Mouse (Mus musculus) forebrain, embryonic 12.5 days (tissue): ENCODE measurements around the gene Zdhhc1. TPM values are rescaled to one million over a fixed set of nuclear protein-coding genes. Genes with fewer than 3 reads are reported as not detected.

Source experiments
- ATAC-seq: fragments of 200-750 bp; cut with Nextera tagmentation; 2 replicates; pipeline ENCODE4 v1.8.0; 2017; ENCODE audit warnings: moderate TSS enrichment; ENCODE audit not compliant: low FRiP score
- H3K27ac ChIP-seq: fragments of 300-500 bp; sonication (generic); 2 replicates; pipeline ENCODE4 v1.5.1; 2016; ENCODE audit warnings: mild to moderate bottlenecking
- H3K27me3 ChIP-seq: fragments of 300-500 bp; sonication (generic); 2 replicates; pipeline ENCODE4 v1.6.1; 2016; ENCODE audit warnings: mild to moderate bottlenecking
- H3K36me3 ChIP-seq: fragments of 300-500 bp; sonication (generic); replicated peaks from 2 replicates; pipeline ENCODE4 v1.6.1; 2016; ENCODE audit warnings: mild to moderate bottlenecking
- H3K4me1 ChIP-seq: fragments of 300-500 bp; sonication (generic); 2 replicates; pipeline ENCODE4 v1.6.1; 2016
- H3K4me2 ChIP-seq: fragments of 300-500 bp; sonication (generic); 2 replicates; pipeline ENCODE4 v1.6.1; 2016; ENCODE audit warnings: mild to moderate bottlenecking, moderate library complexity
- H3K4me3 ChIP-seq: fragments of 300-500 bp; sonication (generic); replicated peaks from 2 replicates; pipeline ENCODE4 v1.5.1; 2016; ENCODE audit warnings: mild to moderate bottlenecking
- H3K9ac ChIP-seq: fragments of 300-500 bp; sonication (generic); 2 replicates; pipeline ENCODE4 v1.6.1; 2016; ENCODE audit warnings: mild to moderate bottlenecking
- H3K9me3 ChIP-seq: fragments of 300-500 bp; sonication (generic); 2 replicates; pipeline ENCODE4 v1.6.1; 2016
- WGBS: fragments of 180-500 bp; shearing (Covaris S2); methylation state at CpG from one replicate; pipeline ENCODE4 v1.1.7; 2016; 5-methylcytosine and 5-hydroxymethylcytosine counted together
- polyA plus RNA-seq: library from polyadenylated mRNA; unstranded; fragments of >200 nt; fragmentation: Nextera tagmentation; extraction: Ambion mirVana; gene quantifications from 2 replicates; pipeline ENCODE4 v1.2.1, GENCODE M21; 2016

Gene Zdhhc1
- polyA plus RNA-seq, 1 experiment from 2014 or later = 26.1 TPM

GRCm38 (mm10) chr8:105514194-105514593, 17.5 kb upstream of the Zdhhc1 start:
- peaks cover 37% of the 10 kb centered on the region for H3K27me3 ChIP-seq
- 89% methylated on average over 6 of the region's 6 CpGs for WGBS
- H3K27ac ChIP-seq = no peak overlapping the region
- no peaks in the 10 kb centered on the region for H3K36me3 ChIP-seq
- no peak overlapping the region for H3K4me2 ChIP-seq
- H3K4me3 ChIP-seq = no peak overlapping the region
- H3K9ac ChIP-seq = no peak overlapping the region
- H3K9me3 ChIP-seq = no peaks in the 10 kb centered on the region
- peaks cover 26% of the 10 kb centered on the region for H3K4me1 ChIP-seq
- no peak for ATAC-seq

- no peak for ATAC-seq
Observed at GRCm38 (mm10) chr8:105509997-105510735, 13.5 kb upstream of the Zdhhc1 start.

DNA sequence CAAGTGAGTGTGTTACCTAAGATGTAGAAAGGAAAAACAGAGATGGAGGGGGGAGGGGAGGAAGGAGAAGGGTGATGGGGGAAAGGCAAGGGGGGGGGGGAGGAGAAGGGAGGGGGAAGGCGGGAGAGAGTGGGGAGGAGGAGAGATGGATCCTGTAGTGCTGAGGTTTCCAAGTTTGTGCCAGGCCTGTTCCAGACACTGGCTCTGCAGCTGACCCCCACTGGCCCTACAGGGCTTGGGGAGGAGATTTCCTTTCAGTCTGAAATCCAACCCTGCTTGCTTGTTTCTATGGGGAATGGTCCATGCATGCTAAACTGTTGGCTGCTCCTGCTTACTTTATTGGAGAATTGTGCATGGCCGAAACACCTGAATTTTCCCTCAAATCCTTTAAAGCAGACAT, 12.1 kb upstream of the Zdhhc1 start:
- Histone ChIP-seq H3K4me1 (peaks cover 11% of the 10 kb centered on the region), H3K36me3 (no peaks in the 10 kb centered on the region), H3K27me3 (peaks cover under 1% of the 10 kb centered on the region; the same call in 1 of the 2 replicates), H3K4me2 (no peak overlapping the region), H3K9ac (no peak overlapping the region), H3K4me3 (no peak overlapping the region), H3K9me3 (no peaks in the 10 kb centered on the region), H3K27ac (no peak overlapping the region)
- no peak for ATAC-seq
- 24% methylated on average over 2 of the region's 2 CpGs for WGBS

More at GRCm38 (mm10) chr8:105509997-105510735, 13.5 kb upstream of the Zdhhc1 start:
- 66% methylated on average over 12 of the region's 12 CpGs for WGBS
- H3K36me3 ChIP-seq = no peaks in the 10 kb centered on the region
- H3K4me3 ChIP-seq = no peak overlapping the region
- peaks cover 11% of the 10 kb centered on the region for H3K4me1 ChIP-seq
- no peak overlapping the region for H3K4me2 ChIP-seq
- H3K27me3 ChIP-seq = peaks cover 10% of the 10 kb centered on the region
- H3K27ac ChIP-seq = no peak overlapping the region
- H3K9ac ChIP-seq = no peak overlapping the region
- no peaks in the 10 kb centered on the region for H3K9me3 ChIP-seq

GRCm38 (mm10) chr8:105506977-105507376, 10.3 kb upstream of the Zdhhc1 start:
- H3K4me2 ChIP-seq = no peak overlapping the region
- 79% methylated on average over 6 of the region's 6 CpGs for WGBS
- H3K27me3 ChIP-seq = no peaks in the 10 kb centered on the region
- H3K4me1 ChIP-seq = peaks cover 11% of the 10 kb centered on the region
- H3K27ac ChIP-seq = no peak overlapping the region
- no peaks in the 10 kb centered on the region for H3K9me3 ChIP-seq
- no peak overlapping the region for H3K4me3 ChIP-seq
- H3K9ac ChIP-seq = no peak overlapping the region
- no peaks in the 10 kb centered on the region for H3K36me3 ChIP-seq
- no peak for ATAC-seq

DNA sequence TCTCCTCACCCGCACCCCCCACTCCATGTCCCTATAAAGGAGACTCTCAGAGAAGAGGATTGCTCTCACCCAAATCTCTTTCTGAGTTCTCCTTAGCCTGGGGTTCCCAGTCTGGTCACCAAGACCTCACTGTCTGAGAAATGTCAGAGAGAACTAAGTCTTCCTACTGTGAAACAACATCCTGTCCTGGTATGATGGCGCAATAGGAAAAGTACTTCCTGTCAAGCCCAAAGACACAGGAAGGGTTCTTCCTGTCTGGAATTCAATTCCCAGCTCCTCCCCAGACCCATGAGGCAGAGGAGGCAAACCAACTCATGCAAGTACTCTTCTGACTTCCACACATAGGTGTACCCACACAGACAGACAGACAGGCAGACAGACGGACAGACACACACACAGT, 7.9 kb upstream of the Zdhhc1 start:
- 92% methylated on average over 3 of the region's 3 CpGs for WGBS
- Histone ChIP-seq H3K9me3 (no peaks in the 10 kb centered on the region), H3K4me3 (no peak overlapping the region), H3K9ac (no peak overlapping the region), H3K36me3 (no peaks in the 10 kb centered on the region), H3K4me1 (peaks cover 11% of the 10 kb centered on the region), H3K27ac (no peak overlapping the region), H3K4me2 (no peak overlapping the region), H3K27me3 (no peaks in the 10 kb centered on the region)
- ATAC-seq = no peak

- 74% methylated on average over 12 of the region's 12 CpGs for WGBS
- Histone ChIP-seq H3K4me2 (no peak overlapping the region), H3K9ac (no peak overlapping the region), H3K36me3 (no peaks in the 10 kb centered on the region), H3K4me1 (peaks cover 22% of the 10 kb centered on the region), H3K27ac (no peak overlapping the region), H3K27me3 (peaks cover 4% of the 10 kb centered on the region), H3K4me3 (no peak overlapping the region), H3K9me3 (no peaks in the 10 kb centered on the region)
- ATAC-seq = no peak
Observed at GRCm38 (mm10) chr8:105499787-105500186, 3.1 kb upstream of the Zdhhc1 start.

DNA sequence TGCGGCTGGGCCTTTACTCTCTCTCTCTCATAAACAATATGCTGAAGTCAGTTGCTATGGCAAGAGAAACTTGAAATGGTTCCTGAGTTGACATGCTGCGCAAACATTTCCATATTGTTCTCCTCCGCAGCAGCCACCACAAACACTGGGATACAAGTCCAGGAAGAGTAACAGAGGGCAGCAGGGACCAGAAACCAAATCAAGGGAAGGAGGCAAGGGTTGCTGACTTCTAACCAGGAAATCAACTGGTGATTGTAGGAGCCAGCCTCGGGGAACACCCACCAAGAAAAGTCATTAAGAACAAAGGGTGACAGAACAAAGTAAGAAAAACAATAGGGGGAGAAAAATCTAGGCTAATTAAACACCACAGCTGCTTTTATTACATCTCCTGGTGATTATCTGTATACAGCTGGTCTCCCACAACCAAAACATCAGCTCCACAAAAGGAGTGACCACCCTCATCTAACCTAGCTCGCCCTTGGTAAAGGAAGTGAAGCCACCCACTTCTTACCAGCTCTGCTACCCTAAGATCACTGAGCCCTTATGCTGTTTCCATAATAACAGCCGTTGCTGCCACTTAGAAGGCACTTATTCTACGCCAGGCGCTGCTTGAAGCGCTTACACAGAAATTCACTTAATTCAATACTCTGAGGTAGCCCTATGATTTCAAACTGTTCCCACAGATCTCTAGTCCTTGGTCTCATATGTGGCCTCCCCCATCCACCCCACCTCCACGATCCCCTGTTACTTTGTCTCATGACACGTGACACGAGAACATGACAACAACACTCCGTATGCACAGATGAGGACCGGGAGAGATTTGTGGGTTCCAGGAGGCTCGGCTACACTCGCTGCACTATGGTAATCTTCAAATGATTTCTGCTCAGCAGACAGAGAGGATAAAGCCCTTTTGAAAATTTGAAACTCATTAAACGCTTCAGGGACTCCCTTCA, 1.1 kb downstream of the Zdhhc1 start:
- no peak for ATAC-seq
- Histone ChIP-seq H3K4me3 (peak overlapping the region; percentile 81), H3K36me3 (no peaks in the 10 kb centered on the region), H3K9ac (peak overlapping the region; percentile 89), H3K9me3 (no peaks in the 10 kb centered on the region), H3K27me3 (peaks cover 4% of the 10 kb centered on the region), H3K4me1 (peaks cover 22% of the 10 kb centered on the region), H3K27ac (no peak overlapping the region), H3K4me2 (peak overlapping the region; percentile 92)
- WGBS = 28% methylated on average over 17 of the region's 17 CpGs

GRCm38 (mm10) chr8:105494566-105494965, 2.1 kb downstream of the Zdhhc1 start:
- 83% methylated on average over 3 of the region's 3 CpGs for WGBS
- Histone ChIP-seq H3K27ac (no peak overlapping the region), H3K27me3 (peaks cover 4% of the 10 kb centered on the region), H3K9me3 (no peaks in the 10 kb centered on the region), H3K4me3 (no peak overlapping the region), H3K36me3 (no peaks in the 10 kb centered on the region), H3K4me2 (no peak overlapping the region), H3K4me1 (peaks cover 22% of the 10 kb centered on the region), H3K9ac (no peak overlapping the region)
- ATAC-seq = no peak

- Histone ChIP-seq H3K4me3 (no peak overlapping the region), H3K27ac (no peak overlapping the region), H3K27me3 (no peaks in the 10 kb centered on the region), H3K36me3 (no peaks in the 10 kb centered on the region), H3K4me1 (peaks cover 22% of the 10 kb centered on the region), H3K9ac (no peak overlapping the region), H3K4me2 (no peak overlapping the region), H3K9me3 (no peaks in the 10 kb centered on the region)
- WGBS = 61% methylated on average over 3 of the region's 3 CpGs
- no peak for ATAC-seq
Observed at GRCm38 (mm10) chr8:105493495-105493894, 3.2 kb downstream of the Zdhhc1 start.

DNA sequence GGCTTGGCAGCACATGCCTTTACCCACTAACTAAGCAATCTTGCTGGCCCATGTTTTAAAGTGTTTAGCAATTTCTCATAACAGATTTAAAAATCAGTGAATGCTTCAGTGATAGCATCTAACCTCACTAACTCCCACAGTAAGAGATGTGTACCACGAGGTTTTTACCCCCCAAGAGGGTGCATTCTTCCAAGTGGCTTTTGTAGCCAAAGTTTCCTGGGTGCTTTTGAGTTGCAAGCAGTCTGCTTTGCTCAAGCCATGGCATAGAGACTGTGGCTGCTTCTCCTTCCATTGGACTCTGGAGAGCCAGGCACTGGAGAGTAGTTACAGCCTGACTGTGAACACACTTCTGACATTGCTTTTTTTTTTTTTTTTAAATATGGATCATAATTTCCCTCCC, 7.4 kb downstream of the Zdhhc1 start:
- Histone ChIP-seq H3K27me3 (no peaks in the 10 kb centered on the region), H3K36me3 (no peaks in the 10 kb centered on the region; the same call in 1 of the 2 replicates), H3K4me2 (no peak overlapping the region), H3K4me1 (0 out of 2 replicates have a peak, but pooled peaks cover 3% of the 10 kb centered on the region), H3K9me3 (no peaks in the 10 kb centered on the region), H3K4me3 (no peak overlapping the region), H3K9ac (no peak overlapping the region), H3K27ac (no peak overlapping the region)
- ATAC-seq = no peak
- WGBS = 45% methylated on average over 1 of the region's 1 CpGs

DNA sequence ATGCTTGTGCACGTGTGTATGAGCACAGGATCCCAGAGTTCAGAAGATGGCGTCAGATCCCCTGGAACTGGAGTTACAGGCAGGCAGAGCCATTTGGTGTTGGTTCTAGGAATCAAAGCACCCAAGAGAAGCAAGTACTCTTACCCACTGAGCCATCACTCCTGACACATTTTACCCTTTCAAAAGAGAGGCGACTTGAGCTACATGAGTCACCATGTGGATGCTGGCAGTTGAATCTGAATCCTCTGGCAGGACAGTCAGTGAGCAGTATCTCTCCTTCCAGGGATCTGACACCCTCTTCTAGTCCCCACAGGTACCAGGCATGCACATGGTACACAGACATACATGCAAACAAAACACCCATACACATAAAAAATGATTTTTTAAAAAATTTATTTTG, 8.6 kb downstream of the Zdhhc1 start:
- ATAC-seq = no peak
- Histone ChIP-seq H3K4me2 (no peak overlapping the region), H3K36me3 (no peaks in the 10 kb centered on the region; the same call in 1 of the 2 replicates), H3K4me1 (peaks cover 12% of the 10 kb centered on the region; the same call in 1 of the 2 replicates), H3K27me3 (no peaks in the 10 kb centered on the region), H3K4me3 (no peak overlapping the region), H3K9me3 (no peaks in the 10 kb centered on the region), H3K9ac (no peak overlapping the region), H3K27ac (no peak overlapping the region)
- 75% methylated on average over 3 of the region's 3 CpGs for WGBS

- Histone ChIP-seq H3K9me3 (no peaks in the 10 kb centered on the region), H3K4me2 (no peak overlapping the region), H3K4me1 (peaks cover 20% of the 10 kb centered on the region; the same call in 1 of the 2 replicates), H3K36me3 (no peaks in the 10 kb centered on the region; the same call in 1 of the 2 replicates), H3K4me3 (no peak overlapping the region), H3K27ac (0 out of 2 replicates have a peak overlapping the region, but pooled peaks have one; percentile 32), H3K27me3 (no peaks in the 10 kb centered on the region), H3K9ac (no peak overlapping the region)
- 0 out of 2 replicates have a peak, but pooled peaks have one; percentile 35 for ATAC-seq
- 19% methylated on average over 2 of the region's 2 CpGs for WGBS
Observed at GRCm38 (mm10) chr8:105484392-105484791, 12.3 kb downstream of the Zdhhc1 start.
